Mouse (Mus musculus): ENCODE results near the gene Adh6a.
"Not testable (repeated sequence)": the region's sequence is repeated elsewhere in the genome, so short reads cannot be mapped to it uniquely, and the experiment has no call there.

The Adh6a gene

DNA sequence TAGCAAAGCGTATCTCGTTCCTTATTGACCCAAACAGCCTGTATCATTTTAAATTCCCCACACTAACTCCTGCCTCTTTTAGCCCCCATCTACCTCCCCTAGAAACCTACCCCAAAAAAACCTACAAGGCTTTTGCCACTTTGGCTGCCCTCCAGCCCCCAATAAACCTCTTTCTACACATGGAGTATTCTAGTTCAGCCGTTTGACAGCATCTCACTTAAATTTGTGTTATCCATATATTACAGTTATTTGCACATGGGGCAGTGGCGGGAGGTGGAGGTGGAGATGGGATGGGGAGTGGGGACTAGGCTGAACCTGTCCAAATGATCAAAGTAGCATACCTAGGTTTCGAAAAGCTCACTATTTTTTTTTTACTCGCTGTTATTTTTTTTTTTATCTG lies 12.4 kb downstream of the Adh6a start:
- DNase-seq: no peak

GRCm38 (mm10) chr3:138333910-138334309 lies 20.8 kb downstream of the Adh6a start:
- DNase-seq: no peak

- no peak for DNase-seq
Measured at GRCm38 (mm10) chr3:138334320-138334719, 21.2 kb downstream of the Adh6a start.

DNA sequence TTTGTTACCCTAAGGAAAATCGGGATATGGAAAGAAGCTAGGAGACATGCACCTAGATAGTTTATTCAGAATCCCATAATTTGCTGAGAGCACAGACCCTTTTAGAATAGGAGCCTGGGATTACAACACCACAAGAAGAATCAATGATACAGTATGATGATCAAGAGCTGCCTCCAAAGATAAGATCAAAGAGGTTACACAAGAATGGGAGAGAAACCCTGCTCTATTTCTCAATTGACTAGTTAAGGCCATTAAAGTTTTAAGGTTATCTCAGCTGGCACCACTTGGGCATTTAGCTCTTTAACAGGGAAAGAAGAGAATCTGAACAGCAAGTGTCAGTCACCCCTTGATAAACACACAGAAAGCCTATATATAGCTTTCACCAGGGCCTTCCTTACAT lies 22.5 kb downstream of the Adh6a start:
- no peak for DNase-seq

DNA sequence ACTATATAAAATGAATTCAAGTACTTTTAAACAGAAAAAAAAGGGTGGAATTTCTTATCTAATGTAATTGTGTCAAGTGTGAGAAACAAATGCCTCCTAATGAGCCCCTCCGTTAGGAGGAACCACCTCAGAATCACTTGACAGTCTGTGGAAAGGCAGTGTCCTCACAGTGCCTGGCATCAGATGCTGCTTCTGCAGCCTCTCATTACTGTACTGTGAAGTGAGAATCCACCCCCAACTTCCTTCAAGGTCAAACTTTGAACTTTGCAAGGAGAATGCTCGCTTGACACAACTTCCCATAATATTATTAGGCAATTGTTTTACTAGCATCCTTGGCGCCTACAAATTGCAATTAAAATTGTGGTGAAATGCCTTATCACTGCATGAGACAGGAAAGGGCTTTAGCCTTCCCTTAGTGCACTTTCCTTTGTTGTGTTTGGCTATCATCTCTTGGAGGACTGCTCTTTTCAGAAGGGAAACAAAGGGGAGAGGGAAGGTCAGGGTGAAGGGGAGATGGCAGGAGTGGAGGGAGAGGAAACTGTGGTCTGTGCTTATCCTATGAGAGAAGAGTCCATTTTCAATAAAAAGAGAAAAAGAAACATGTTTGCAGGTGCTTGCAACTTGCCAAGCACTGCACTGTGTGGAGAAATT lies 23.1 kb downstream of the Adh6a start:
- no peak for DNase-seq

DNA sequence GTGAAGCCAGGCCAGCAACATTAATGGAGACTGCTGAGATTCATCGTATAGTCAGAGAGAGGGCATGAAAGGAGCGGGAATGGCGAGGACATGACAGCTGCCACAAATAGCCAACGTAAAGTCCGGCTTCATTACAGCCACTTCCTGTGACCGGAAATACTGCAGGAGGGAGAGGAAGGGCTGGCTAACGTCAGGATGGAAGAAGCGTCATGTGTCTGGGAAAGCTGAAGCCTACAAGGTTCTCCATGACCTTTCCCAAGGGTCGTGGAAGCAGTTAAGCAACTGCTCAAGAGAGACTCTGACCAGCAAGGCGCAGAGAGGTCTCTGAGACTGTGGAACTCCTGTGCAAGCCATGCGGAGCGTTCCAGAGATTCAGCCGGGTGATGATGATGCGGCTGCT lies 28.4 kb downstream of the Adh6a start, which contains the start of gene Adh6b:
Gene Adh6b, plus strand, starts transcription at position 305 of the 400 bp plus-strand sequence.
- DNase-seq: no peak

GRCm38 (mm10) chr3:138347041-138347440 lies 34.0 kb downstream of the Adh6a start:
- DNase-seq: no peak

- DNase-seq: no peak
Measured at GRCm38 (mm10) chr3:138352012-138352809, 39.1 kb downstream of the Adh6a start.

GRCm38 (mm10) chr3:138358856-138359255 lies 45.8 kb downstream of the Adh6a start:
- DNase-seq: no peak

DNA sequence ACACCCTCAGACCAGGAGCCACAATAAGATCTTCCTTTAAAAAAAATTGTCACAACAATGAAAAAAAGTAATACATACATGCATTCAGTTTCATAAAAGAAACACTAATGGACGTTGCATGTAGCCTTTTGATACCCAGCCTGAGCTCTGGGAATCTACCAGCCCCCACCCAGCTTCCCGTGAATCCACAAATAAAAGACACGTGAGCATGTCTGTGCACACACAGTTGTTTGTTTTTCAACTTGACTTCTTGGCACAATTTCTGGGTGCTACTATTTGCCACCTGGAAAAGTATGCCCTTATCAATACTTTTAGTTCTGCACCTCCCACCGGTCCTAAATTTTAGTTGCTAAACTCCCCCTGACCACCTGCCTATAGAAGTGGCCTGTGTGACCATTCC lies 47.6 kb downstream of the Adh6a start:
- DNase-seq: no peak

DNA sequence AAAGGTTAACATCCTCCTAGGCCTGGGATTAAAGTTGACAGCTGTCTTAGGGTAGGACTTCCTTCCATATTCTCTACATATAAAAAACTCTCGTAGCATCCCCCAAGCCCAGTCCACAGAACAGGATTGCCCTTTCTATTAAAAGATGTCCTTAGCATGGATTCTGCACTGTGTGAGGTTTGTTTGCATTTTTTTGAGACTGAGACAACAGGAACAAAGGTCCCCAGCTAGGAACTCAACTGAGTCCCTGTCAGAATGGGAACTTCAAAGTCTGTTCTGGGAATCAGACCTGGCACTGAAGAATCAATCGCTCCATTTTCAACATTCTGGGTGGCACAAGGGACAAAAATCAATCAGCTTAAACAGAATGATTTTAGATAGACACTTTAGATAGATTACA lies 49.8 kb downstream of the Adh6a start:
- DNase-seq: no peak

DNA sequence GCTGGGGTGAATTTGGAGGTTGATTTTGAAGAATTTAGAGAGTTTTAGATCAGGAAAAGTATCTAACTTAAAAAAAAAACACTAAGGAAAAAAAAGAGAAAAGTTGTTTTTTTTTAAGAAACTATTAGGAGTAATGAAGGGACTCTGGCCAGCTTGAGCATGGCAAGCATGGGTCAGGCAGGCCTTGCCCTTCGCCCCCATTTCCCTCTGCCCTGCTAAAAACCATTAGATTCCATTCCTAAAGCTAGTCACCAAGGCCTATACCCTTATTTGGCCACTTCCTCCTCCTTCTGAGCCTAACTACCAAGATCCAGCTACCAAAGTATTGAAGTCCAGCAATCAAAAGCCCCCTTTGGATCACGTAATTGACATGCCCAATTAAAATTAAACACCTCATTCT lies 53.1 kb downstream of the Adh6a start:
- DNase-seq: no peak

GRCm38 (mm10) chr3:138369546-138369945 lies 56.5 kb downstream of the Adh6a start:
- no peak for DNase-seq

GRCm38 (mm10) chr3:138370289-138370688 lies 57.2 kb downstream of the Adh6a start:
- not testable (repeated sequence) for DNase-seq

DNA sequence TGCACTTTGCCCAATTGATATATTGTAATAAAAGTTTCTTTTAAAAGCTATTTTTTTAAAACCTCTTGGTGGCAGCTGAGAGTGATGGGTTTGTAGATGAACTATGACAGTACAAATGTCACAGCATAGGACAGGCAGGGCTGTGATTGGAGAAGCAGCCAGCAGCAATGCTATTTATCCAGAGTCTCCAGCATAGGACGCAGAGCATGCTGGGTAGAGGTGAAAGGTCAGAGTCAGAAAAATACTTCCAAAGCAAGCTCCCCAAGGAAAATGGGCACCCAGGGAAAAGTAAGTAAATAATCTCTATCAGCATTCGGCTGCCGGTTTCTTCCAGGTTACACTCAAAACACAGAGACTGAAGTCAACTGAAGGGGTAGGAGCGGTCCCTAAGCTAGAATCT lies 60.8 kb downstream of the Adh6a start:
- no peak for DNase-seq

DNA sequence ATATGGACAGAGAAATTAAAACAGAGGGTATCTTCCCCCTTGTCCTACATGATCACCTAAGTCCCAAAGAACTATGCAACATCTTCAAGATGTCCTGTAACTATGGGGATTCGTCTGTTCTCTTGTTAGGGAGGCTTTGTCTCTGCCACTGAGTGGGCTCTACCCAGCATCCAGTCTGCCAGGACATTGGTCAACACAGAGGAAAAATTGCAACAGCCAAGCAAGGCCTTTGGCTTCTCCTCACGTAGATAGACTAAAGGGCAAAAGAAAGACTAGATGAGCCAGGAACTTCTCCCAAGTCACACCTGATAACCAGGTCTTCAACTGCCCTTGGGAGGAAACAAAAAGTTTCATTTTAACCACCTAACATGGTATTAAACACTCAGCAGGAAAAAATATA lies 62.1 kb downstream of the Adh6a start:
- DNase-seq: no peak
